Mouse (Mus musculus): ENCODE results near the gene Hyal2. TPM values are rescaled to one million over a fixed set of nuclear protein-coding genes. Genes with fewer than 3 reads are reported as not detected.

Hyal2 gene
- 28.4 and 28.8 TPM in 2 replicates for polyA plus RNA-seq (2015; fragmentation: Nextera tagmentation; extraction: Ambion mirVana)

GRCm38 (mm10) chr9:107567702-107568319, at the start of gene Hyal2:
TSS of gene Hyal2 (plus strand) at chr9:107567945.

GRCm38 (mm10) chr9:107533791-107534407, 33.8 kb upstream of the Hyal2 start, which contains the start of gene Tmem115:
TSS of gene Tmem115 (plus strand) at chr9:107533945.

GRCm38 (mm10) chr9:107541474-107542351, 26.0 kb upstream of the Hyal2 start, which contains the start of the genes Cyb561d2 and Nprl2:
TSS of gene Cyb561d2 (minus strand) at chr9:107542193.
TSS of gene Nprl2 (plus strand) at chr9:107542226.

GRCm38 (mm10) chr9:107547026-107547425, 20.7 kb upstream of the Hyal2 start, which contains the start of gene Zmynd10:
TSS of gene Zmynd10 (plus strand) at chr9:107547298.

GRCm38 (mm10) chr9:107551117-107551889, 16.4 kb upstream of the Hyal2 start, which contains the start of gene Rassf1:
TSS of gene Rassf1 (plus strand) at chr9:107551555.

GRCm38 (mm10) chr9:107563029-107563581, 4.6 kb upstream of the Hyal2 start, which contains the start of gene Tusc2:
TSS of gene Tusc2 (plus strand) at chr9:107563255.

GRCm38 (mm10) chr9:107576357-107577107, 8.8 kb downstream of the Hyal2 start, which contains the start of gene Hyal1:
TSS of gene Hyal1 (plus strand) at chr9:107576927.

GRCm38 (mm10) chr9:107578587-107578986, 10.8 kb downstream of the Hyal2 start, which contains the start of gene Naa80:
TSS of gene Naa80 (plus strand) at chr9:107578887.

GRCm38 (mm10) chr9:107580501-107581317, 13.0 kb downstream of the Hyal2 start, which contains the start of gene Hyal3:
TSS of gene Hyal3 (plus strand) at chr9:107580818.

GRCm38 (mm10) chr9:107586974-107587832, 19.5 kb downstream of the Hyal2 start, which contains the start of gene Ifrd2:
TSS of gene Ifrd2 (plus strand) at chr9:107587642.

GRCm38 (mm10) chr9:107608741-107609432, 41.1 kb downstream of the Hyal2 start, which contains the start of gene Sema3b:
TSS of gene Sema3b (minus strand) at chr9:107609229.

Other genes starting within 250 kb of the Hyal2 start
- 3.8 and 3.9 TPM in 2 replicates for gene Hemk1, start 229.6 kb upstream of the Hyal2 start, polyA plus RNA-seq (2015; fragmentation: Nextera tagmentation; extraction: Ambion mirVana)
- gene 6430571L13Rik, start 227.3 kb upstream of the Hyal2 start, polyA plus RNA-seq (2015; fragmentation: Nextera tagmentation; extraction: Ambion mirVana): 0.28 TPM in 1 of 2 replicates, not detected in the other
- gene Cacna2d2, start 168.3 kb upstream of the Hyal2 start, polyA plus RNA-seq (2015; fragmentation: Nextera tagmentation; extraction: Ambion mirVana): 0.20 and 0.23 TPM in 2 replicates
- 18.2 and 21.5 TPM in 2 replicates for gene Tmem115, start 34.0 kb upstream of the Hyal2 start, polyA plus RNA-seq (2015; fragmentation: Nextera tagmentation; extraction: Ambion mirVana)
- gene Cyb561d2, start 25.8 kb upstream of the Hyal2 start, polyA plus RNA-seq (2015; fragmentation: Nextera tagmentation; extraction: Ambion mirVana): 14.9 and 16.8 TPM in 2 replicates
- 12.4 and 12.5 TPM in 2 replicates for gene Nprl2, start 25.7 kb upstream of the Hyal2 start, polyA plus RNA-seq (2015; fragmentation: Nextera tagmentation; extraction: Ambion mirVana)
- not detected in 2 replicates for gene Zmynd10, start 20.6 kb upstream of the Hyal2 start, polyA plus RNA-seq (2015; fragmentation: Nextera tagmentation; extraction: Ambion mirVana)
- 32.9 and 34.1 TPM in 2 replicates for gene Rassf1, start 16.4 kb upstream of the Hyal2 start, polyA plus RNA-seq (2015; fragmentation: Nextera tagmentation; extraction: Ambion mirVana)
- 38.6 and 39.5 TPM in 2 replicates for gene Tusc2, start 4.7 kb upstream of the Hyal2 start, polyA plus RNA-seq (2015; fragmentation: Nextera tagmentation; extraction: Ambion mirVana)
- 6.8 and 6.9 TPM in 2 replicates for gene Hyal1, start 9.0 kb downstream of the Hyal2 start, polyA plus RNA-seq (2015; fragmentation: Nextera tagmentation; extraction: Ambion mirVana)
- gene Naa80, start 10.9 kb downstream of the Hyal2 start, polyA plus RNA-seq (2015; fragmentation: Nextera tagmentation; extraction: Ambion mirVana): 18.5 and 20.0 TPM in 2 replicates
- 1.8 and 2.4 TPM in 2 replicates for gene Hyal3, start 12.9 kb downstream of the Hyal2 start, polyA plus RNA-seq (2015; fragmentation: Nextera tagmentation; extraction: Ambion mirVana)
- 146 and 158 TPM in 2 replicates for gene Ifrd2, start 19.7 kb downstream of the Hyal2 start, polyA plus RNA-seq (2015; fragmentation: Nextera tagmentation; extraction: Ambion mirVana)
- 1.2 TPM in 2 replicates for gene Sema3b, start 41.3 kb downstream of the Hyal2 start, polyA plus RNA-seq (2015; fragmentation: Nextera tagmentation; extraction: Ambion mirVana)
- gene Gnai2, start 67.4 kb downstream of the Hyal2 start, polyA plus RNA-seq (2015; fragmentation: Nextera tagmentation; extraction: Ambion mirVana): 287 and 324 TPM in 2 replicates
- 0.54 and 0.63 TPM in 2 replicates for gene Slc38a3, start 101.6 kb downstream of the Hyal2 start, polyA plus RNA-seq (2015; fragmentation: Nextera tagmentation; extraction: Ambion mirVana)
- 1.5 and 2.1 TPM in 2 replicates for gene Gnat1, start 111.8 kb downstream of the Hyal2 start, polyA plus RNA-seq (2015; fragmentation: Nextera tagmentation; extraction: Ambion mirVana)
- gene Sema3f, start 142.5 kb downstream of the Hyal2 start, polyA plus RNA-seq (2015; fragmentation: Nextera tagmentation; extraction: Ambion mirVana): 4.4 and 6.3 TPM in 2 replicates
- 86.8 and 98.0 TPM in 2 replicates for gene Rbm5, start 203.1 kb downstream of the Hyal2 start, polyA plus RNA-seq (2015; fragmentation: Nextera tagmentation; extraction: Ambion mirVana)